Mouse (Mus musculus): ENCODE results near the gene Tle6.

Gene Tle6

DNA sequence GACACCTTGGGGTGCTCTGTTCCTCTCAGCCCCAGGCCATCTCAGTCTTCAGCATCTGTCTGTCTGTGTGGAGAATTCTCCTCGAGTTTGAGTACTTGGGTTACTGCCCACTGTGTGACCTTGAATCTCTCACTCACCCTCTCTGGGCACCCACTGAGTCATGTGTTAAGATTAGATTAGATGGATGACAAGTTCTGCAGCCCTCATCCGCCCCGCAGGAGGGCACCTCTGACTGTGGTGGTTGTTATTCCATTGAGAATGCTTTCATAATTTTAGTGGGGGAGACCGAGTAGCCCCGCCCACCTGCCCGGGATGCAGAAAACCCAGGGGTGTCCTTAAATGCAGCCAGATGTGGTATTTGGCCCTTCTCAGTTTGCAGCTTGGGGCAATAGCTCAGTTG, 37.4 kb downstream of the Tle6 start:
- DNase-seq (ENCODE audit: low spot score in 2 of 2) = no peak

GRCm38 (mm10) chr10:81562411-81562810, 38.5 kb downstream of the Tle6 start:
- DNase-seq (ENCODE audit: low spot score in 2 of 2) = no peak

DNA sequence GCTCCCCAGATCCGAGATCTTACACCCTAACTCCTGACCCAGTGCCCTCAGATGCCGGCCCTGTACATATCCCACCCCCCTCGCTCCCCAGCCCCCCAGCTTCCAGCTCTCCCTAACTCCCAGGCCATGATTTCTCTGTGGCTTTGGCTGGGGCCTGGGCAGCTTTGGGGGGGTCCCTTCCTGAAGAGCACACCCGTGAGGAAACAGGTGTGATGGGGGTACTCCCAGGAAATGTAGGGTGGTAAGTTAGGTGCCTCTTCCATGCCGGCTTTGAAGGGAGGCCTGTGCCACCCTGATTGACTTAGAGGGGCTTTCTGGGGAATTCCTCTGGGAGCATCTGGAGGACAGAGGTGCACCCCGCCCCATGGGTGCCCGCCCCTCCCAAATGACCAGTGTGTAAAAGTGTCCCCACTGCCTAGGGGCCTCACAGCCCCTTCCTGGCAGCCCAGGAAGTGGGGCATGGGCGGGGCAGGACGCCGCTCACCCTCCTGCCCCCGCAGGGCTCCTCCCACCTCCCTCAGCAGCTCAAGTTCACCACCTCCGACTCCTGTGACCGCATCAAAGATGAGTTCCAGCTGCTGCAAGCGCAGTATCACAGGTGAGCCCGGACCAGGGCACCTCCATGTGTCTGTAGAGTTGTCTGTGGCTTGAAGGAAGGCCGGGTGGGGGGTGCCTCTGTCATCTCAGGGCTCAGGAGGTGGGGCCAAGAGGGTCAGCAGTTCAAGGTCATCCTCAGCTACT, 40.0 kb downstream of the Tle6 start:
- no peak for DNase-seq (ENCODE audit: low spot score in 2 of 2)

GRCm38 (mm10) chr10:81559627-81560539, 41.0 kb downstream of the Tle6 start:
- DNase-seq (ENCODE audit: low spot score in 2 of 2) = no peak

- peak in 1 of 2 experiments; percentile 61 for DNase-seq (ENCODE audit: low spot score in 2 of 2)
These were observed 41.7 kb downstream of the Tle6 start, which contains the start of gene Aes for GRCm38 (mm10) chr10:81559163-81559626. Gene Aes, plus strand, starts transcription at chr10:81559488.

DNA sequence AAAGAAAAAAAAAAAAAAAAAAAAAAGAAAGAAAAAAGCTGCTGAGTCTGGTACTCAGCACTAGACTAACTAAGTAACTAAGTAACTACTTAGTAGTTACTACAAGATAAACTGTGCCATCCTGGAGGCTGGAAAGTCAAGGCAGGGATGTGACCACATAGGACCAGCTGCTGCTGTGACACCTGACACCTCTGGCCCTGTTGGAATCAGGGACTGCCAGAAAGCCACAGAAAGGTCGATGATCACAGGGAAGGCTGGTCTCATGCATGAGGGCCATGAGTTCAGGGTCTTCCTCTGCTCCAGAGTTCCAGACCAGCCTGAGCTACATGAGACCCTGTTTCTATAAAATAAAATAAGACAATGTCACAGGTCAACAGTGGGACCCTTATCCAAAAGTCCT, 43.4 kb downstream of the Tle6 start:
- no peak for DNase-seq (ENCODE audit: low spot score in 2 of 2)

DNA sequence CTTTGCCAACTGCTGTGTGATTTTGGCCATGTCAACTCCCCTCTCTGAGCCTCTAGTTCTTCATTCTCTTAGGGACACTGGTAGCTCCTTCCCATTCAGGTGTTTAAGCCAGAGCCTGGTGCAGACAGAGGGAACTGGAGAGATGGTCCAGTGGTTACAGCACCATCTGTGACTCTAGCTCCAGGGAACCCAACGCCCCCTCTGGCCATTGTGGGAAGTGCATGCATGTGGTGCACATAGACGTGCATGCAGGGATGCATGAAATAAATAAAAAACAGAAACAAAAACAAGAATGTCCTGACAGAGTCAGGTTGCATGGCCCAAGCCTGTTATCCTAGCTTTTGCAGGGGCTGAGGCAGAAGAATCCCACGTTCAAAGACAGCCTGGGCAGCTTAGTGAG, 44.6 kb downstream of the Tle6 start:
- DNase-seq (ENCODE audit: low spot score in 2 of 2) = no peak

- no peak for DNase-seq (ENCODE audit: low spot score in 2 of 2)
These were observed 46.8 kb downstream of the Tle6 start for GRCm38 (mm10) chr10:81553807-81554755.

DNA sequence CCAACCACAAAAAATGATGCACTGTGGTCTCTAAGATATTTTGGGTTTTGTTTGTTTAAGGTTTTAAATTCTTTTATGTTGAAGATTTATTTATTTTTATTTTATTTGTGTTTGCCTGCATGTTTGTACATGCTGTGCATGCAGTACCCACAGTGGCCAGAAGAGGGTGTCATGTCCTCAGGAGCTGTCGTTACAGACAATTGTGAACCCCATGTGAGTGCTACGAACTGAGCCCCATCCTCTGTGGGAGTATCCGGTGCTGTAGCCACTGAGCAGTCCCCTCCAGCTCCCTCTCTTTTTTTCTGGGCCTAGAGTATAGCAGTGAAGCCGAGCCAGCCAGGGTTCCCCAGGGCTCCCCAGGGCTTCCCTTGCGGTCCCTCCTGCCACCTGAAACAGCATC, 47.6 kb downstream of the Tle6 start:
- no peak for DNase-seq (ENCODE audit: low spot score in 2 of 2)

DNA sequence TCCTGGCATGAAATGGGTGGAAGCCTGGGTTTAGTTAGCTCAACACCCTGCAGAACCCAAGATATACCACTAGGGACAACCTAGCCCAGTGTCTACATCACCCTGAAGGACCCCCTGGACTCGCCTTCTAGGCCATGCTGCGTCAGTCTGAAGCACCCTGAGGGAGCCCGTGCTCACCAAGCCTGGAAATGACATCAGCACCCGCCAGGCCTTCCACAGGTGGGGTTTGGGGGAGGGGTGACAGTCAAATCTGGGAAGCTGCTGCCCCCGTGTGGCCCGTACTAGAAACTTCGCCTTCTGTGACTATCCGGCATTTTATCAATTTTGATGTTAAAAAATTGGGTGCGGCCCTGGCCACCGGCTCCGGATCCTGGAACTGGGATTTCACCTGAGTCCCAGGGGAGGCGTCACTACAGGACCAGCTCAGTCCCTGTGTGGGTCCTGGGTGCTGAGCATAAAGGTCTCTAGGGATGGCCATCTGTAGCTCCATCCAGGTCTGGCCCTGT, 49.2 kb downstream of the Tle6 start:
- DNase-seq (ENCODE audit: low spot score in 2 of 2) = peak; percentile 71 to 75

GRCm38 (mm10) chr10:81550257-81550656, 50.6 kb downstream of the Tle6 start:
- no peak for DNase-seq (ENCODE audit: low spot score in 2 of 2)

DNA sequence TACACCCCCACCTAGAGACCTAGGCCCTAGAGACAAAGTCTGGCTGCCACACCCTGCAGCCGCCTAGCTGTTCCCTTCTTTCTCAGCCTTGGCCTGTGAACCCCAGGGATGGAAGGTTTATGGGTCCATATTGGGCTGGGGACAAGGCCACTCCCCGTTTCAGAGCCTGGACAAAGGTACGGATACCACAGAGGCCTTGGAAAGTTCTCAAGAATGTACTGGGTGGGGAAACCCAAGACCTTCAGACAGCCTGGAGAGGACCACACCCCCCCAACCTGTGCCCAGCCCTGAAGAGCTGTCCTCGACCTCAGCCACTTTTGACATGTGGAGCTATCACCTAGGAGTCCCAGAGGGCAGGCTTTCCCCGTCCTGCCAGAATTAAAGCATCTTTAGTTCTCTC, 51.9 kb downstream of the Tle6 start:
- DNase-seq (ENCODE audit: low spot score in 2 of 2) = no peak

DNA sequence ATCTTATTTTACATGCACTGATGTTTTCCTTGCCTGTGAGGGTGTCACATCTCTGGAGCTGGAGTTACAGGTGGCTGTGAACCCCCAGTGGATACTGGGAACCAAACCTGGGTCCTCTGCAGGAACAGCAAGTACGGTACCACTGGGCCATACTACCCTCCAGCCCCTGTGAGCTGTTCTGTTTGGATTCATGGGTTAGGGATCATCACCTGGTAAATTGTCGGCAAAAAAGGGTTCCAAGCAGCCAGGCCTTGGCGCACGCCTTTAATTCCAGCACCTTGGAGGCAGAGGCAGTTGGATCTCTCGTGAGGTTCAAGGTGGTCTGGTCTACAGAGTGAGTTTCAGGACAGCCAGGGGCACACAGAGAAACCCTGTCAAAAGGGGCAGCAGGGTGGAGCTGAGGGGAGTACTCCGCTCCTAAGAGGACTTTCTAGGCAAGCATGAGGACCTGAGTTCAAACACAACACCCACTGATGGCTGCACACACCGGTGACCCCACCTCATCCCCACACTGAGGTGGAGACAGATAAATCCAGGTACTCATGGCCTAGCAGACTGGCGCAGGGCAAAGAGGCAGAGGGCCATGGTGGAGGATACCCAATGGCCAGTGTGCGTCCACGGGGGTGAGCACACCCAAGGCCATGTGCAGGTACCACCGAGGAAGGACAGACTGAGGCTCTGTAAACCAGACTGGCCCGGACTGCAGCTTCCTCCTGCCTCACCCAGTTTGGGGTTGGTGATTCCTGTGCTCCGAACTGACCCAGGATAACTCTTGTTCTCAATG, 53.9 kb downstream of the Tle6 start:
- DNase-seq (ENCODE audit: low spot score in 2 of 2) = no peak

DNA sequence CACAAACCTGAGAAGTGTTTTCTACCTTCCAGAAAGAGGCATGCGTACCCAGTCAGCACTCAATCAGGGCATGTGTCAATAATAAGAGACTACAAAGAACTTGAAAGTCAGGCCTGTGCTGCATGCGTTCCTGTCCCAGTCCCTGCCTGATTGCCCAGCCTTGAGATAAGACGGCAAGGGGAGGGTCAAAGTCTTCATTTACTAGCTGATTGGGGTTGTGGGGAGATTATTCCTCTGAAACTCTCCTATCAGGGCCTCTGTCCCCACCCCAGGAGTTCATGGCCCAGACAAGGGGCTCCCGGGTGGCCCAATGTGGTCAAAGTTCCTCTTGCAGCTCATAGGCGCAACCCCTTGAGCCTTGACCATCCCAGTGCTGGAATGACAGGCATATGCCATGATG, 54.5 kb downstream of the Tle6 start:
- no peak for DNase-seq (ENCODE audit: low spot score in 2 of 2)

DNA sequence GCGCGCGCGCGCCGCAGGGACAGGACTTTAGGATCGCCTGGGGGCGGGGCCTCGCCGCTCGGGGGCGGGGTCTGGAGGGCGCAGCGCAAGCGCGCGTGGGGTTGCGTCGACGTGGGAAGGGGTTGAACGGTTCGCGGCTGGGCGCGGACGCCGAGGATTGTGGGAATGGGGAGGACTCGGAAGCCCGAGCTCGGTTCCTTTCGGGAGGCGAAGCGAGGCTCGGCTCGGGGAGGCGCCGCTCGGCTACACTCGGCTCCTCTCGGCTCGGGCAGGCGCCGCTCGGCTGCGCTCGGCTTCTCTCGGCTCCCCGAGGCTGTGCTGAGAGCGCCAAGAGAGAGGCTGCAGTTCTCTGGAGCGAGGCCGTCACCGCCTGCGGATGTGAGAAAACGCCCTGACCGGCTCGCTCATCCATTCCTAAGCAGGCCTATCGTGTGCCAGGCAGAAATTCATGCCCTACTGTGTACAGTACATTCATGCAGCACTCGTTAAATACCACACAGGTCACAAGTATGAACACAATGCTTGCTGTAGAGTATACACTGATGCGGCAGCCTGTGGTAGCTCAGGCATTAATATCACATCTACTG, 55.6 kb downstream of the Tle6 start, which contains the start of gene Gna11:
Gene Gna11, minus strand, starts transcription at position 30 of the 587 bp plus-strand sequence.
- peak; percentile 99 to 100 for DNase-seq (ENCODE audit: low spot score in 2 of 2)

DNA sequence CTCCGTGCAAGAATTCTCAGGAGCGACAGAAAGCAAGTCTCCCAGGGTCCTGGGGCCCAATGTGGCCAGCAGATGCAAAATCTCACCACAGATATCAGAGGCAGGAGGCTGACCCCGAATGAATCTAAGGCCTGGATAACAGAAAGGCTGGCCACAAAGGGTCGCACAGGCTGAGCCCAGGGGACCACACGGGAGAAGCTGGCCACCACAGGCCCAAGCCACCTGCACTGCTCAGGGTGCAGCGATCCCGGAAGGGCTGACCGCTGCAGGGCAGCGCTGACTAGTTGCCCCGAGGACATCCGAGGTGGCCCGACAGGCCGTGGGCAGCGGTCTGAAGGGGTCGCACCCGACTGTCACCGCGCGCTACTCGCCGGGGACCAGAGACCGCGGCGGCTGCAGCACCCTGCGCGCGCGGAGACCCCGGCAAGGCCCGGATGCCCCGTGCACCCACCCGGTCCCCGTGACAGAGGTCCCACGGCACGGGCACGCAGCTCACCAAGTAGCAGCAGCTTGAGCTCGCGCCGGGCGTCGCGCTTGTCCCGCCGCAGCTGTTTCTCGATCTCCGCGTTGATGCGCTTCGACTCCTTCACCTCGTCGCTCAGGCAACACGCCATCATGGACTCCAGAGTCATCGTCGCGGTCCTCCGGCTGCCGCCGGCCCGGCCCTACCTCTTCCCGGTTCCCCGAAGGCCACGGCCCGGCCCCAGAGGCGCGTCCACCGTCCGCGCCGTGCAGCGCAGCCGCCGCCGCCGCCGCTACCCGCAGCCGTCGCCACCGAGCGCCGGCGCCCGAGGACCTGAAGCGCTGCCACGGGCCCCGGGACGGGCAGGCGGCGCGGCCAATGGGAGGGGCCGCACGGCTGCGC, 56.3 kb downstream of the Tle6 start:
- no peak for DNase-seq (ENCODE audit: low spot score in 2 of 2)

- no peak for DNase-seq (ENCODE audit: low spot score in 2 of 2)
These were observed 57.2 kb downstream of the Tle6 start for GRCm38 (mm10) chr10:81543633-81544032.

DNA sequence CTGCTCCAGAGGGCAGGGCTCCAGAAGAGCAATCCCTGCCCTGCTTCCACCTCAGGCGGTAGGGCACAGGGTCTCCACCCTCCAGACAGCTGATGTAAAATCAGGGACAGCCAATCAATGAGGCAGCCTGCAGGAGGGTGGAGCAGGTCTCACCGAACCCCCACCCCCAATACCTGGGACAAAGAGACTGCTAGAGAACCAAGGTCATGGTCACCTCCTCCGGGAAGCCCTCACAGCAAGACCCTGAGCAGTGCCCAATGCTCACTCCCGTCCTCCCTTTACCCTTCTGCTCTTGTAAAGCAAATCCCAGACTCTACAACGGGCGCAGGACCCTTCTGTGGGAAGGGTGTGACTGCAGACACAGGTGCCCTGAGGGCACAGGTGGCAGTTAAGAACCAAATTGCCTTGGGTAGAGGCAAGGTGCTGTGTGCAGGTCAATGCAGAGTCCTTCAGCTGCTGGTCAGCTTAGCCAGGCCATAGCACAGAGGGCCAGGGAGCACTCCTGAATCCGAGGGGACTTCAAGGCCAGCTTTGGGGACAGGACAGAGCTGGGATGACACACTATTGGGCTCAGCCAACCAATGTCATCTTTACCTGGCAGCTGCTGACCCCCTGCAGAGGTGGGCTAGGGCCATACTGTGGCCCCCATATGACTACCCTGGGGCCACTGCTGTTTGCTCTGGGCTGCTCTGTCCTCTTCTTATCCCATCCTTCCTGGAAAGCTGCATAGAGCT, 58.0 kb downstream of the Tle6 start:
- no peak for DNase-seq (ENCODE audit: low spot score in 2 of 2)

Measured in frontal cortex, postnatal 14 days (tissue).